Mouse (Mus musculus) layer of hippocampus, postnatal 14 days (tissue): ENCODE measurements around the gene Sf1. TPM values are rescaled to one million over a fixed set of nuclear protein-coding genes. Genes with fewer than 3 reads are reported as not detected.

Experiments
- DNase-seq, 2 experiments: peaks; one replicate each; pipeline ENCODE4 v3.0.0; 2021 to 2022; ENCODE audit warnings: low spot score in 2 of 2, mixed read lengths in 1 of 2
- long read RNA-seq, 2 experiments: library from polyadenylated mRNA; stranded (forward); transcript quantifications; one replicate each; pipeline ENCODE4 v2.0.0; 2021
- total RNA-seq, 2 experiments: library from RNA; stranded (reverse); gene quantifications; 2 replicates each; pipeline ENCODE4 v1.2.3; 2021

The Sf1 gene
- 100 to 1,000 TPM; 182 to 189 TPM for total RNA-seq
- long read RNA-seq, experiment 1, full-length matches to known transcripts: 7 of 25 reads
- long read RNA-seq, experiment 1, partial matches to known transcripts: 13 of 25 reads
- long read RNA-seq, experiment 1, other reads (novel, unspliced or antisense): 5 of 25 reads
- long read RNA-seq, experiment 2, full-length matches to known transcripts: 11 of 29 reads
- long read RNA-seq, experiment 2, partial matches to known transcripts: 6 of 29 reads
- long read RNA-seq, experiment 2, other reads (novel, unspliced or antisense): 12 of 29 reads

- peak; percentile 99 to 100 for DNase-seq
Measured at GRCm38 (mm10) chr19:6363411-6364240, at the start of gene Sf1. Gene Sf1 (plus strand): TSS chr19:6363690.

GRCm38 (mm10) chr19:6313796-6314195, 49.7 kb upstream of the Sf1 start:
- no peak for DNase-seq

- no peak for DNase-seq
Measured at GRCm38 (mm10) chr19:6314513-6314912, 49.0 kb upstream of the Sf1 start.

- no peak for DNase-seq
Measured at GRCm38 (mm10) chr19:6315573-6315972, 47.9 kb upstream of the Sf1 start.

GRCm38 (mm10) chr19:6318145-6318544, 45.3 kb upstream of the Sf1 start:
- no peak for DNase-seq

- DNase-seq: no peak
Measured at GRCm38 (mm10) chr19:6321358-6321757, 42.1 kb upstream of the Sf1 start.

- no peak for DNase-seq
Measured at GRCm38 (mm10) chr19:6321786-6322621, 41.5 kb upstream of the Sf1 start.

GRCm38 (mm10) chr19:6324751-6325150, 38.7 kb upstream of the Sf1 start:
- DNase-seq: no peak

- no peak for DNase-seq
Measured at GRCm38 (mm10) chr19:6331178-6331577, 32.3 kb upstream of the Sf1 start.

GRCm38 (mm10) chr19:6331719-6332516, 31.6 kb upstream of the Sf1 start:
- DNase-seq: peak; percentile 36 to 68

- no peak for DNase-seq
Measured at GRCm38 (mm10) chr19:6333761-6334595, 29.5 kb upstream of the Sf1 start.

- DNase-seq: peak; percentile 91 to 98
Measured at GRCm38 (mm10) chr19:6334673-6335457, 28.6 kb upstream of the Sf1 start, which contains the start of gene Men1. Gene Men1 (plus strand): TSS chr19:6334979.

- no peak for DNase-seq
Measured at GRCm38 (mm10) chr19:6335458-6335827, 28.0 kb upstream of the Sf1 start.

GRCm38 (mm10) chr19:6336920-6337319, 26.6 kb upstream of the Sf1 start:
- no peak for DNase-seq

- no peak for DNase-seq
Measured at GRCm38 (mm10) chr19:6338171-6338570, 25.3 kb upstream of the Sf1 start.

GRCm38 (mm10) chr19:6338716-6339115, 24.8 kb upstream of the Sf1 start:
- no peak for DNase-seq

GRCm38 (mm10) chr19:6339191-6339590, 24.3 kb upstream of the Sf1 start:
- DNase-seq: no peak

GRCm38 (mm10) chr19:6339890-6340504, 23.5 kb upstream of the Sf1 start:
- DNase-seq: no peak
